Mouse (Mus musculus): ENCODE measurements at regions not wholly inside any gene's neighbourhood (a gene's known extent, or its start where the extent isn't known, plus 50 kb on each side); places are given as distances from the start of the nearest gene placed in this dataset.

- ATAC-seq (ENCODE audit: low TSS enrichment) = 0 out of 2 replicates have a peak, but pooled peaks have one; percentile 21
Measured at GRCm38 (mm10) chr9:101458306-101458946, 206.8 kb upstream of the Ppp2r3a start.

- ATAC-seq (ENCODE audit: low TSS enrichment) = peak; percentile 60
Measured at GRCm38 (mm10) chr9:101446316-101446715, 194.7 kb upstream of the Ppp2r3a start.

- peak; percentile 98 for ATAC-seq (ENCODE audit: low TSS enrichment)
Measured at GRCm38 (mm10) chr9:101445764-101446163, 194.2 kb upstream of the Ppp2r3a start.

- no peak for ATAC-seq (ENCODE audit: low TSS enrichment)
Measured at GRCm38 (mm10) chr9:101445293-101445692, 193.7 kb upstream of the Ppp2r3a start.

- ATAC-seq (ENCODE audit: low TSS enrichment) = peak; percentile 41; the same call in 1 of the 2 replicates
Measured at GRCm38 (mm10) chr9:101439856-101440255, 188.3 kb upstream of the Ppp2r3a start.

- no peak for ATAC-seq (ENCODE audit: low TSS enrichment)
Measured at GRCm38 (mm10) chr9:101438564-101439180, 187.1 kb upstream of the Ppp2r3a start.

- no peak for ATAC-seq (ENCODE audit: low TSS enrichment)
Measured at GRCm38 (mm10) chr9:101424974-101425670, 173.5 kb upstream of the Ppp2r3a start.

GRCm38 (mm10) chr9:101423041-101423440 is 171.4 kb upstream of the Ppp2r3a start:
- ATAC-seq (ENCODE audit: low TSS enrichment) = peak; percentile 77

- ATAC-seq (ENCODE audit: low TSS enrichment) = no peak
Measured at GRCm38 (mm10) chr9:101422006-101422405, 170.4 kb upstream of the Ppp2r3a start.

GRCm38 (mm10) chr9:101421136-101421535 is 169.5 kb upstream of the Ppp2r3a start:
- ATAC-seq (ENCODE audit: low TSS enrichment) = no peak

GRCm38 (mm10) chr9:101420181-101420580 is 168.6 kb upstream of the Ppp2r3a start:
- ATAC-seq (ENCODE audit: low TSS enrichment) = no peak

GRCm38 (mm10) chr9:101417660-101418059 is 166.1 kb upstream of the Ppp2r3a start:
- ATAC-seq (ENCODE audit: low TSS enrichment) = no peak

GRCm38 (mm10) chr9:101416321-101416720 is 164.7 kb upstream of the Ppp2r3a start:
- no peak for ATAC-seq (ENCODE audit: low TSS enrichment)

- ATAC-seq (ENCODE audit: low TSS enrichment) = no peak
Measured at GRCm38 (mm10) chr9:101413071-101413633, 161.6 kb upstream of the Ppp2r3a start.

GRCm38 (mm10) chr9:101411951-101412350 is 160.4 kb upstream of the Ppp2r3a start:
- no peak for ATAC-seq (ENCODE audit: low TSS enrichment)

GRCm38 (mm10) chr9:101411532-101411880 is 159.9 kb upstream of the Ppp2r3a start:
- no peak for ATAC-seq (ENCODE audit: low TSS enrichment)

- no peak for ATAC-seq (ENCODE audit: low TSS enrichment)
Measured at GRCm38 (mm10) chr9:101410783-101411531, 159.4 kb upstream of the Ppp2r3a start.

GRCm38 (mm10) chr9:101410348-101410747 is 158.8 kb upstream of the Ppp2r3a start:
- no peak for ATAC-seq (ENCODE audit: low TSS enrichment)

GRCm38 (mm10) chr9:101408116-101408515 is 156.5 kb upstream of the Ppp2r3a start:
- no peak for ATAC-seq (ENCODE audit: low TSS enrichment)

- peak; percentile 93 for ATAC-seq (ENCODE audit: low TSS enrichment)
Measured at GRCm38 (mm10) chr9:101407141-101407540, 155.5 kb upstream of the Ppp2r3a start.

- ATAC-seq (ENCODE audit: low TSS enrichment) = 0 out of 2 replicates have a peak, but pooled peaks have one; percentile 20
Measured at GRCm38 (mm10) chr9:101404441-101405081, 153.0 kb upstream of the Ppp2r3a start.

All from frontal cortex, adult (tissue).